Mouse (Mus musculus): ENCODE measurements around the gene Osbp2.

Gene Osbp2

GRCm38 (mm10) chr11:3704404-3704803 is 159.3 kb downstream of the Osbp2 start:
- DNase-seq (ENCODE audit: low spot score in 2 of 2): no peak

- DNase-seq (ENCODE audit: low spot score in 2 of 2): no peak
Measured at GRCm38 (mm10) chr11:3703089-3703992, 160.4 kb downstream of the Osbp2 start.

GRCm38 (mm10) chr11:3697441-3697840 is 166.3 kb downstream of the Osbp2 start:
- DNase-seq (ENCODE audit: low spot score in 2 of 2): no peak

- DNase-seq (ENCODE audit: low spot score in 2 of 2): no peak
Measured at GRCm38 (mm10) chr11:3696086-3696616, 167.6 kb downstream of the Osbp2 start.

GRCm38 (mm10) chr11:3691746-3692145 is 172.0 kb downstream of the Osbp2 start:
- no peak for DNase-seq (ENCODE audit: low spot score in 2 of 2)

- DNase-seq (ENCODE audit: low spot score in 2 of 2): no peak
Measured at GRCm38 (mm10) chr11:3686885-3687284, 176.8 kb downstream of the Osbp2 start.

GRCm38 (mm10) chr11:3686318-3686717 is 177.4 kb downstream of the Osbp2 start:
- no peak for DNase-seq (ENCODE audit: low spot score in 2 of 2)

GRCm38 (mm10) chr11:3685431-3685830 is 178.3 kb downstream of the Osbp2 start:
- DNase-seq (ENCODE audit: low spot score in 2 of 2): no peak

- no peak for DNase-seq (ENCODE audit: low spot score in 2 of 2)
Measured at GRCm38 (mm10) chr11:3684723-3685430, 178.8 kb downstream of the Osbp2 start.

GRCm38 (mm10) chr11:3684232-3684631 is 179.5 kb downstream of the Osbp2 start:
- no peak for DNase-seq (ENCODE audit: low spot score in 2 of 2)

GRCm38 (mm10) chr11:3683696-3684095 is 180.0 kb downstream of the Osbp2 start:
- no peak for DNase-seq (ENCODE audit: low spot score in 2 of 2)

GRCm38 (mm10) chr11:3679771-3680170 is 183.9 kb downstream of the Osbp2 start:
- DNase-seq (ENCODE audit: low spot score in 2 of 2): no peak

GRCm38 (mm10) chr11:3677204-3677603 is 186.5 kb downstream of the Osbp2 start:
- DNase-seq (ENCODE audit: low spot score in 2 of 2): no peak

- no peak for DNase-seq (ENCODE audit: low spot score in 2 of 2)
Measured at GRCm38 (mm10) chr11:3676423-3676822, 187.3 kb downstream of the Osbp2 start.

GRCm38 (mm10) chr11:3674545-3674944 is 189.2 kb downstream of the Osbp2 start:
- no peak for DNase-seq (ENCODE audit: low spot score in 2 of 2)

- no peak for DNase-seq (ENCODE audit: low spot score in 2 of 2)
Measured at GRCm38 (mm10) chr11:3671000-3671628, 192.6 kb downstream of the Osbp2 start.

- no peak for DNase-seq (ENCODE audit: low spot score in 2 of 2)
Measured at GRCm38 (mm10) chr11:3669849-3670248, 193.9 kb downstream of the Osbp2 start.

- DNase-seq (ENCODE audit: low spot score in 2 of 2): no peak
Measured at GRCm38 (mm10) chr11:3668768-3669167, 194.9 kb downstream of the Osbp2 start.

GRCm38 (mm10) chr11:3667506-3667905 is 196.2 kb downstream of the Osbp2 start:
- DNase-seq (ENCODE audit: low spot score in 2 of 2): no peak

GRCm38 (mm10) chr11:3661964-3662363 is 201.7 kb downstream of the Osbp2 start:
- no peak for DNase-seq (ENCODE audit: low spot score in 2 of 2)
